ENCODE assay signal across 9 mouse cellular contexts in genomic region chr8:85461377-85461776, GRCm38 (mm10). TPM values are rescaled to one million over a fixed set of nuclear protein-coding genes. Genes with fewer than 3 reads are reported as not detected.
DNase-seq lines count a peak whose midpoint lies in the region; ATAC-seq lines count a peak whose summit lies in the region.
"Had no signal": no experiment of that assay in that cellular context is flagged by ENCODE, and none has a peak within 500 bp of the region (broad histone marks: within the 10 kb centered on the region; RNA-seq: fewer than 3 reads in every experiment).

No protein-coding gene starts in this region.

- no peak overlapping the region for H3K27ac ChIP-seq in forebrain, embryonic 11.5 days (ENCODE audit: low read depth, low read length)

- no peaks in the 10 kb centered on the region for H3K36me3 ChIP-seq in forebrain, embryonic 11.5 days (ENCODE audit: control insufficient read depth, insufficient read depth, low read length)

- H3K9me3 ChIP-seq in forebrain, embryonic 11.5 days (ENCODE audit: control insufficient read depth, low read length) = no peaks in the 10 kb centered on the region

- DNase-seq in gastrocnemius, adult 18-20 months (ENCODE audit: low spot score) = peak; percentile 26
- no peak for DNase-seq in gastrocnemius, postnatal 4 days (ENCODE audit: low spot score in 2 of 2)
- DNase-seq in urinary bladder, postnatal 14 days (ENCODE audit: low spot score) = peak; percentile 56
- DNase-seq in urinary bladder, postnatal 10 days (ENCODE audit: low spot score) = no peak
- peak; percentile 28 to 57 for DNase-seq in kidney, postnatal 36 days
- no peak for DNase-seq in layer of hippocampus, adult 8-10 months (ENCODE audit: low spot score in 2 of 2)
- no peak for DNase-seq in forebrain, embryonic 11.5 days (ENCODE audit: low spot score)
- DNase-seq in gastrocnemius, postnatal 36 days = no peak

- ATAC-seq in forebrain, embryonic 11.5 days (replicated peaks; ENCODE audit: low FRiP score) = no peak

- H3K9ac ChIP-seq in forebrain, embryonic 11.5 days (ENCODE audit: low read length) = no peak overlapping the region

- H3K4me2 ChIP-seq in forebrain, embryonic 11.5 days (ENCODE audit: low read depth, low read length, severe bottlenecking) = no peak overlapping the region

- H3K27me3 ChIP-seq in forebrain, embryonic 11.5 days (ENCODE audit: control insufficient read depth, insufficient read depth, low read length) = no peaks in the 10 kb centered on the region

- H3K4me1 ChIP-seq in forebrain, embryonic 11.5 days (replicated peaks; ENCODE audit: control insufficient read depth, insufficient read depth, low read length) = no peaks in the 10 kb centered on the region

- intact Hi-C loops in gastrocnemius, postnatal 36 days (cut with DNase I) = loop anchor here (1.0 kb wide), 1 partner anchor 65 kb away; no protein-coding TSS in a partner anchor

- WGBS in forebrain, embryonic 11.5 days = 83% methylated on average over 3 of the region's 3 CpGs

- H3K4me3 ChIP-seq in forebrain, embryonic 11.5 days (ENCODE audit: low read depth, low read length) = no peak overlapping the region
- H3K4me3 ChIP-seq: myocyte had no signal

RNA-seq across cellular contexts. Expression of gene 4921524J17Rik, which starts 28.7 kb away (rescaled TPM):
- total RNA-seq in gastrocnemius, adult 18-20 months (2021) = 10 to 100 TPM; 11.1 to 13.7 TPM
- total RNA-seq in gastrocnemius, postnatal 4 days (2021) = 10 to 100 TPM; 23.1 to 24.9 TPM
- total RNA-seq in layer of hippocampus, adult 8-10 months (2022) = 10 to 100 TPM in 3 of 4 experiments, 1 to 10 TPM in 1; 9.8 to 12.3 (median 11.4) TPM
- 40.1 and 48.2 TPM in 2 replicates for polyA plus RNA-seq in forebrain, embryonic 11.5 days (2014; fragmentation: Nextera tagmentation; extraction: Ambion mirVana)
- total RNA-seq in gastrocnemius, postnatal 36 days (2021) = 10 to 100 TPM; 11.4 to 14.2 TPM

RNA-seq across cellular contexts. Expression of gene Gpt2, which starts 31.0 kb away (rescaled TPM):
- 100 to 1,000 TPM; 180 to 289 TPM for total RNA-seq in gastrocnemius, adult 18-20 months (2021)
- 10 to 100 TPM; 33.9 to 36.6 TPM for total RNA-seq in gastrocnemius, postnatal 4 days (2021)
- 10 to 100 TPM; 69.2 to 87.2 (median 74.1) TPM for total RNA-seq in layer of hippocampus, adult 8-10 months (2022)
- 38.6 and 41.4 TPM in 2 replicates for polyA plus RNA-seq in forebrain, embryonic 11.5 days (2014; fragmentation: Nextera tagmentation; extraction: Ambion mirVana)
- 100 to 1,000 TPM; 303 to 317 TPM for total RNA-seq in gastrocnemius, postnatal 36 days (2021)

Comparison
In these comparisons a context has a peak if more than half of its experiments do, and no peak if none do; other contexts are left out.
1. DNase-seq: peak in gastrocnemius, adult 18-20 months (single experiment), urinary bladder, postnatal 14 days (single experiment) and kidney, postnatal 36 days (2 of 2); none in gastrocnemius, postnatal 4 days (0 of 2), urinary bladder, postnatal 10 days (single experiment), layer of hippocampus, adult 8-10 months (0 of 2), forebrain, embryonic 11.5 days (single experiment) and gastrocnemius, postnatal 36 days (0 of 2).